Mouse (Mus musculus) adrenal gland, postnatal 25 days (tissue): ENCODE measurements around the gene Sec14l4. TPM values are rescaled to one million over a fixed set of nuclear protein-coding genes. Genes with fewer than 3 reads are reported as not detected.
A peak's percentile ranks its signal among the peaks of the same experiment; 100 is the strongest.

ENCODE experiments used
- DNase-seq: peaks from one replicate; pipeline ENCODE4 v3.0.0; 2021; ENCODE audit warnings: mixed read lengths
- total RNA-seq: library from RNA; stranded (reverse); gene quantifications from 2 replicates; pipeline ENCODE4 v1.2.3, GENCODE M21; 2021

Sec14l4 gene
- total RNA-seq, 1 experiment from 2014 or later, result 7.7 TPM

DNA sequence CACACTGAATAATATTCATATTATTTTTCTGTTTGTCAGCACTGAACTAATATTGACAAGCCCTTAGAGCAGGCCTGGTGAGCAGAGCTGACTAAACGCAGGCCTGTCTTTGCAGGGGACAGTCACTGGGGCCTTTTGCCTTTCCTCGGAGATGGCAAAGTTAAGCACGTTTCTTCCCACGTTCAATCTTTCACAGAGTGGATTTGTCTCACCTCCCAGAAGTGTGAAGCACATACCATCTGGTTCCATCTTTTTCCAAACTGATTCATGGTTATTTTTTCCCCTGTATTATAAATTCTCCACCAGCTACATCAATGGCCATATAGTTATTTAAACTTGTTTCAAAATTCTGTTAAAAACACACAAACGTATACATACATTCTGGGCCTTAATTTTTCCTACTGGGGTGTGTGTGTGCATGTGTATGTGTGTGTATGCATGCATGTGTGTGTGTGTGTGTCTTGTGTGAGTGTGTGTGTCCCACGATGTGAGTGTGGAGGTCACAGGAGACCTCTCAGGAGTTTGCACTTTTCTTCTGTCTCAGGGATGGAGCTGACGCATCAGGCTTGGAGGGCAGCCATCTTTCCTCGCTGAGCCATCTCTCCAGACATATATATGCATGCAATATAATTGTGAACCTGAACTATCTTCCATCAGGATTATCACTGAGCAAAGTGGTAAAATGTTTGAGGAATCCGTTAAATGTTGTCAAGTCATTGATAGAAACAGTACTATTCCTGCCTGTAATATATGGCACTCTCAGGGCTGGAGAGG lies 3.5 kb upstream of the Sec14l4 start:
- DNase-seq, result no peak

DNA sequence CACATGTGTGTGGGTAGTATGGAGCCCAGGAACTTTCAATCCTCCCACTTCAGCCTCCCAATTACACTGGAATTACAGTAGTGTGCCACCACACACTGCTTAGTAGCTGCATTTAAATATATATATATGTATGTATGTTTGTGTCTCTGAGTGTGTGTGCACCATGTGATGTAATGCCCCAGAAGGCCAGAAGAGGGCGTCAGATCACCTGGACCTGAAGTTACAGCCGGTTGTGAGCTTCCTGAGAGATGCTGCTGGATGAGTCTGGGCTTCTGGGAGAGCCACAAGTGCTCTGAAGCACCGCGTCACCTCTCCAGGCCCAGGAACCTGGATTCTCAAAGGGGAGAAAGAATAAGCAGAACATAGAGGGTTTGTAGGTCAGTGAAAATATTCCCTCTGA lies 1.9 kb upstream of the Sec14l4 start:
- no peak for DNase-seq

- peak; percentile 6 for DNase-seq
Observed at GRCm38 (mm10) chr11:4031961-4032360, 699 bp downstream of the Sec14l4 start.

GRCm38 (mm10) chr11:4033471-4033870 lies 2.2 kb downstream of the Sec14l4 start:
- DNase-seq, result no peak

- DNase-seq, result no peak
Observed at GRCm38 (mm10) chr11:4034169-4034568, 2.9 kb downstream of the Sec14l4 start.

DNA sequence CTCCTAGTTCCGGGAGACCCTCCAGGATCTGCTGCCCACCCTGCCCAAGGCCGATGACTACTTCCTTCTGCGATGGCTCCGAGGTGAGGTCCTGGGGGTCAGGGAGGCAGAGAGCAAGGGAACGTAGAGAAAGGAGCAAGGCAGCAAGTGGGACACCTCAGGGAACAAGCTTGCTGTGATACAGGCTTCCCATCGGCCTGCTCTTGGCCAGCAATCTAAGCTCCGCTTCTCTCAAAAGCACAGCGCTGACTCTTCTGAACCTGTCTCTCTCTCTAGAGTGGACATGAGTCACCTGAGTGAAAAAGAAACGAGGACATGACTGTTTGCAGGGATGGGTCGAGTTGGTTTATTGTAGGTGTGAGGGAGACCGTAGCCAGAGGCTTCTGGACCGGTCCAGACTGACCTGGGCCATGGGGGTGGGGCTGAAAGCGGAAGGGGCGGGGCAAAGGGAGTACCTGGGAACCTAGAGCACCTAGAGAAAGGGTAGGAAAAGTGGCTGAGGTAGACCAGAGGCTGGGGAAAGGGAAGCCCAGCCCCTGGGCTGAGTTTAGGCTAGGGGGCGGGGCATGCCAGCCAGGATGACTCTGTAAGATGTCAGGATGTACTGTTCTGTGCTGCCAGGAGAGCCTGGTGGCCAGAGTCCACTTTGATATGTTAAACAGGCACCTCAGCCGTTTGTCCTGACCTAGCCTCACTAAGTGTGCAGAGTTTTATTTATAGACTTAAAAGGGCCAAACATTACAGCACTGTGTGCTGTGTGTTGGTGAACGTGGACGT lies 4.0 kb downstream of the Sec14l4 start:
- no peak for DNase-seq

DNA sequence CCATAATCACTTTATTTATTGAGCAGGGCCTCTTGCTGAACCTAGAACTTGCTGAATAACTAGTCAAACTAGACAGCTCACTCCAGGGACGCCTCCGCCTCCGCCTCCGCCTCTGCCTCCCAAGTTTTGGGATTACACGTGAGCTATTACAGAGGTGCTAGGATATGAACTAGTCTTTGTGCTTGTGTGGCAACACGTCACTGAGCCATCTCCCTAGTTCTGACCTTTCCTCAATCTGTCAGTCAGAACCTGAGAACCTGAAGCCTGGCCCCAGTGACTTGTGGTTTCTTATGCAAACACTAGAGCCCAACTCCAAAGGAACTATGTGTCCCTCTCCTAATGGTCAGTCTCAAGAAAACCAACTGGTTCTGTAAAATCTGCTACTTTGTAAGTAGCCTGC lies 4.7 kb downstream of the Sec14l4 start:
- no peak for DNase-seq

DNA sequence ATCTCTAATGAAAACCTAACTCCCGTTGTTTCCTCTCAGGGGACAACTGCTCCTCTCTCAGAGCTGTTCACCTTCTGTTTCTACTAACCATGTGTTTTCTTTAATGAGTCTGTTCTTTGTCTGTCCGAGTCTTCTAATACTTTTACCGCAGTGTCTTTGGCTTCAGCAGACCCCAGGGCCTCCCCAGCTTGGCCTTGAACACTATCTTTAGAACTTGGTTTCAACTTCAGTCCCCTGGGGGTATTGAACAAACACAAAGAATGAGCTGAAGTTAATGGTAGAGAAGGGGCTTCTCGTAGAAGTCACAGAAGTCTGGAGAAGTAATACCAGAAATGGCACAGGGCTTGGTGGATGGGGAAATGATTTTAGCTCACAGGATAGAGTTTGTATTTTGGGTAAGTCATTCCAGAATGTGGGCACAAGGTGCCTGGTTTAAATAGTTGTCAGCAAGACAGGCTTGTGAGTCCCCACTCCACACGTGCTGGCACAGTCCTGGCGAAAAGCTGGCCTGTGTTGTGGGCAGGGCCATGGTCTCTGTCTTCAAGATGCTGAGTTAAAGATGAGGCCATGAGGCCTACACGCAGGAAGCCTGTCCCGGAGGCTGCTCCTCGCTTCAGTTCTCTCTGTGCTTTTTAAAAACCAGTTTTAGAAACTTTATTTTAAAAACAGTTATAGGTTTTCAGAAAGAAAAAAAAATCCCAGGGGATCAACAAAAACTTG lies 5.3 kb downstream of the Sec14l4 start:
- DNase-seq, result no peak

GRCm38 (mm10) chr11:4039951-4040350 lies 8.7 kb downstream of the Sec14l4 start:
- DNase-seq, result no peak

- no peak for DNase-seq
Observed at GRCm38 (mm10) chr11:4041123-4041625, 9.9 kb downstream of the Sec14l4 start.

GRCm38 (mm10) chr11:4043081-4043480 lies 11.8 kb downstream of the Sec14l4 start:
- DNase-seq, result no peak

DNA sequence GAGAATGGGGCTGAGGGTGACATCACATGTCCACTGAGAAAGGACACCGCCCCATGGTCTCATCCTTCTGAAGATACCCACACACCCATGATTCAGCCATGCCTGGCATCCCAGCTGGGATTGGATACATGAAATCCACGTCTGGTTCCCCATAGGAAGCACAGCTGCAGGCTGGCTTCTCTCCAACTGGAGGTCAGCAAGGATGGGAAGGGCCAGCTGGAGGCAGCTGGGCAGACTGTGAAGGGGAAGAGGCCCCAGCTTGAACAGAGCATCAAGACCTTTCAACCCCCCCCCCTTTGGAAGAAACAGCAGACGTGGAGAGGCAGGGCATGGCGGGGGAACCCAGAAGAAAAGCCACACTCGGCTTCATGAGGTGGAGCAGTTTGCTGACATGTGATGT lies 15.3 kb downstream of the Sec14l4 start:
- DNase-seq, result no peak

GRCm38 (mm10) chr11:4047766-4048165 lies 16.5 kb downstream of the Sec14l4 start:
- DNase-seq, result no peak

DNA sequence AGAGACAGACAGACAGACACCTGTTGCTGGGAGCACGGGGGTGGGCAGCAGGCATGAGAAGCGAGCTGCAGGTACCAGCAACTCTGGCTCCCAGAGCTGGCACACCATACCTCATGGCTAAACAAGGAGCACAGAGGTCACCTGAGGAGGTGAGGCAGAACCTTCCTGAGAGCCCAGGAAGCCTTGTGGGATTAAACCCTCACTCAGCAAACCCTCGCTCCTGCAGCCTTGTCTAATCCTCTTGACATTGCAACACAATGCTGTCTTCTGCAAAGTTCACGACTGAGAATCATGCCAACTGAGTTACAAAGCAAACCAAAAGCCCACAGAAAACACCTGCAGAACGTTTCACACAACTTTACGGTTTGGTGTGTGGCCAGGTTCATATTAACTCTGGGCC lies 17.2 kb downstream of the Sec14l4 start:
- DNase-seq, result no peak

DNA sequence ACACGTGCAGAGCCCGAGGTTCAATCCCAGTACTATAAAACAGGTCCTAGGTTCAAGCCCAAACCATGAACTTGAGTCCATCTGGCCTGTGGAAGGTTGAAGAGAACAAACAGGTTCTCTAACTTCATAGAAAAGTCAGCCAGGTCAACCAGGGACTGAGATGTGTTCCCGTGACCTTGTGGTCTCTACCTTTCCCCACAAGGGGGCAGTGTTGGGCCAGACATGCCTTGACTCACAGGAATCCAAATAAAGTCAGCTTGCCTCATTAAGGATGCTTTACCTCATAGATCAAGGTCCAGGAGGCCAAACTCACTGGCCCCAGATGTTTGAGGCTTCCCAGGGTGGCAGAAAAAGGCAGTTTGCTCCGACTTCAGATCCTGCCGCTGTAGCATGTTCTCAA lies 22.3 kb downstream of the Sec14l4 start:
- peak; percentile 71 for DNase-seq

DNA sequence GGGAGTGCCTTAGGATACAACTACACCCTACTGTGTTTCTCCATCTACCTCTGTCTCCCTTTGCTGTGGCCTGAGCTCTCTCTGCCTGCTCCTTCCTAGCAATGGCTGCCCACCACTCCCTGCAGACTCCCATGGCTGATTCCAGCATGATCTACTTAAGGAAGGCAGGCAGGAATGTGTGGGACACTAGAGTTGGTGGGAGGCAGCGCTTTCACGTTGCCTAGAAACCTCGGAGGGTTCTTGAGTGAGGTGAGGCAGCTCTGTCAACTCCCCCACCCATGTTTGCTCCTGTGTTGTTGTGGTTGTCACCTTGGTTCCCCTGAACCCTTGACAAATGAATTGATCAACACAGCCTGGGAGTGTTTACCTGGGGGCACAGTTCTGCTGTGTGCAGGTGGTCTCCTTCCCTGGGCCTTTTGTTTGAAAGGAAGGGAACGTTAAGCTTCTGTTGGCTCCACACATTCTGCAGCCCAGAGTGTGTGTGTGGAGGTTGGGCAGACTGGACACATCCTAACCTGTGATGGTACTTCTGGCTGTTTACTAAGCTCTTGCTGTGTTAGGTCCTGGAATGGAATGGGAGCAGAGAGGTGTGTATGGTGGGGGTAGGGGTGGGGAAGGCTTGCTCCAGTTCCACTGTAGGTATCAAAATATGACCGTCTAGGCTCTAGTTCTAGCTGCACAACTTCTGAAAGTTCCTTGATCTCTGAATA lies 29.8 kb downstream of the Sec14l4 start:
- DNase-seq, result no peak

DNA sequence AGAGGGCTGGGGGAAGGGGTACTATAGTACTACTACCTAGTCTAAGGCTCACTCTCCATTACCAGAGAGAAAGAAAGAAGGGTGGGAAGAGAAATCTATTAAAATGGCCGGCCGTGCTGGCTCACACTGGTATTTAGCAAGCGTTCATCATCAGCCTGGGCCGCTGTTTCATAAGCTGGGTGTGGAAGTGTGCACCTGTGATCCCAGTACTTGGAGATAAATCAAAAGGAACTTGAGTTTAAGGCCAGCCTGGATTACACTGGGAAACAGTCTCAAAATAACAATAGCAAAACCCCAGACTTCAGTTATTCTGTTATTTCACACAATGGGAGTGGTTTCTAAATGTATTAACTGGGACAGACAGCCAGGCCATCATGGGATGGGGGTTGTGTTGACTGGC lies 31.3 kb downstream of the Sec14l4 start:
- DNase-seq, result no peak

DNA sequence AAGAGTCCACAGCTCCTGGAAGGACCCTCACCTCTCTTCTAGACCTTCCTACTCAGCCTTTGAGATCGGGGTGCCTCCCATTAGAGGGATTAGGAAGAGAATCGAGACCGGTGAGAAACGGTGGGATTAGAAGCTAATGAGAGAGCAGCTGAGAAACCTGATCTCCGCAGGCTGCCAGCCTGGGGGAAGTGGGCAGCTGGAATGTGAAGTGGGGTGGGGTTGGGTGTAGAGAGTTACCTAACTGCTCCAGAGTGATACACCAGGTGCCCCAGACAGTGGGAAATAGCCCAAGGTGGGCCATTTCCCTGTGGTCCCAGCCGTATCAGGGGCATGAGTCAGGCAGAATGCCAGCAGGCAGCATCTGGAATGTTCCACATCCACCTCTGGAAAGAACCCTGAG lies 31.7 kb downstream of the Sec14l4 start:
- no peak for DNase-seq

- no peak for DNase-seq
Observed at GRCm38 (mm10) chr11:4064627-4065122, 33.4 kb downstream of the Sec14l4 start, which contains the start of gene Sec14l3. Sec14l3 (plus strand) TSS chr11:4064841.

GRCm38 (mm10) chr11:4069664-4070063 lies 38.4 kb downstream of the Sec14l4 start:
- DNase-seq, result no peak

GRCm38 (mm10) chr11:4076633-4077032 lies 45.4 kb downstream of the Sec14l4 start:
- peak; percentile 70 for DNase-seq
